Mouse (Mus musculus) G1E (cell line): ENCODE measurements around the gene Wdr11.

Experiments
- CTCF ChIP-seq: IDR thresholded peaks from 2 replicates; pipeline ENCODE4 v1.5.1; 2012; ENCODE audit warnings: low read depth, low read length, inconsistent platforms, mixed read lengths
- GATA1 ChIP-seq: IDR thresholded peaks from 2 replicates; pipeline ENCODE4 v1.6.1; 2012; ENCODE audit warnings: borderline replicate concordance, low read length, inconsistent platforms, mixed read lengths
- POLR2AphosphoS5 ChIP-seq: IDR thresholded peaks from 2 replicates; pipeline ENCODE4 v1.6.1; 2012; ENCODE audit warnings: low read depth, low read length, inconsistent platforms; ENCODE audit not compliant: insufficient replicate concordance
- TAL1 ChIP-seq: conservative IDR thresholded peaks from 2 replicates; pipeline ENCODE4 v1.6.1; 2012; ENCODE audit warnings: low read depth, low read length, inconsistent platforms, mixed read lengths

DNA sequence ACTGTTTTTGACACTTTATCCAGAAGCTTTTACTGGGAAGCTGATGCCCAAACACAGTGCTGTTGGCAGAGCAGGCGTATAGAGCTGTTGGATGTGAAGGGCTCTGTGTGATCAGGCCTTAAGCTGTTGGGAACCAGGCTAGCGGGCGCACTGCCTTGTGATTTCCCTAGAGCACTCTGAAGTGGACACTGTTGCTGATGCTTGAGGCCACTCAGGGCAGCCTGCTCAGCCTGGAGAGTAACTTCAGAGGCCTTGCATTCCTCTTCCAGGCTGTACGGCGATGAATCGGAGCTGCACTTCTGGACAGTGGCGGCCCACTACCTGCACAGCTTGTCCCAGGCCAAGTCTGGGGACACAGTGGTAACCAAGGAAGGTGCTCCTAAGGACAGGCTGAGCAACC, 38.7 kb downstream of the Wdr11 start:
- no peak for TF ChIP-seq CTCF
- no peak for TF ChIP-seq TAL1
- no peak for TF ChIP-seq GATA1
- TF ChIP-seq POLR2AphosphoS5 = no peak
